Mouse (Mus musculus) heart, postnatal 0 days (tissue): ENCODE measurements around the gene Lad1. TPM values are rescaled to one million over a fixed set of nuclear protein-coding genes. Genes with fewer than 3 reads are reported as not detected.
A peak's percentile ranks its signal among the peaks of the same experiment; 100 is the strongest.

Source experiments
- ATAC-seq: fragments of 200-750 bp; cut with Nextera tagmentation; 2 replicates; pipeline ENCODE4 v1.8.0; 2017; ENCODE audit warnings: low read depth, moderate number of reproducible peaks, moderate library complexity; ENCODE audit not compliant: insufficient read depth
- DNase-seq: peaks from one replicate; pipeline ENCODE4 v3.0.0-alpha.2; 2016; ENCODE audit warnings: low spot score
- H3K27ac ChIP-seq: fragments of 300-500 bp; sonication (generic); 2 replicates; pipeline ENCODE4 v1.5.1; 2014; ENCODE audit warnings: low read depth, mild to moderate bottlenecking
- H3K27me3 ChIP-seq: fragments of 300-500 bp; sonication (generic); 2 replicates; pipeline ENCODE4 v1.6.1; 2014; ENCODE audit warnings: low read length, mixed read lengths; ENCODE audit not compliant: control insufficient read depth, insufficient read depth
- H3K36me3 ChIP-seq: fragments of 300-500 bp; sonication (generic); replicated peaks from 2 replicates; pipeline ENCODE4 v1.6.1; 2014; ENCODE audit warnings: low read length, mixed read lengths; ENCODE audit not compliant: control insufficient read depth, insufficient read depth
- H3K4me1 ChIP-seq: fragments of 300-500 bp; sonication (generic); 2 replicates; pipeline ENCODE4 v1.6.1; 2014; ENCODE audit warnings: antibody characterized with exemption; ENCODE audit not compliant: control insufficient read depth, insufficient read depth
- H3K4me2 ChIP-seq: fragments of 300-500 bp; sonication (generic); 2 replicates; pipeline ENCODE4 v1.6.1; 2014; ENCODE audit warnings: low read depth, mild to moderate bottlenecking, low read length, moderate library complexity
- H3K4me3 ChIP-seq: fragments of 300-500 bp; sonication (generic); 2 replicates; pipeline ENCODE4 v1.5.1; 2014; ENCODE audit warnings: low read depth, low read length
- H3K9ac ChIP-seq: fragments of 300-500 bp; sonication (generic); replicated peaks from 2 replicates; pipeline ENCODE4 v1.6.1; 2014; ENCODE audit warnings: low read depth, low read length, mixed read lengths
- H3K9me3 ChIP-seq: fragments of 300-500 bp; sonication (generic); replicated peaks from 2 replicates; pipeline ENCODE4 v1.6.1; 2016; ENCODE audit warnings: low read length; ENCODE audit not compliant: control insufficient read depth
- CTCF ChIP-seq: IDR thresholded peaks from 2 replicates; pipeline ENCODE4 v1.5.1; 2016; ENCODE audit warnings: antibody characterized with exemption, control low read depth, low read depth
- EP300 ChIP-seq: IDR thresholded peaks from 2 replicates; pipeline ENCODE4 v1.6.1; 2016; ENCODE audit warnings: antibody characterized with exemption, low read depth
- WGBS: fragments of 180-500 bp; shearing (Covaris S2); extraction: QIAGEN DNeasy Blood & Tissue Kit; methylation state at CpG from one replicate; pipeline ENCODE4 v1.1.7; 2014; 5-methylcytosine and 5-hydroxymethylcytosine counted together
- polyA plus RNA-seq: library from polyadenylated mRNA; unstranded; fragments of >200 nt; fragmentation: Nextera tagmentation; extraction: Ambion mirVana; gene quantifications from 2 replicates; pipeline ENCODE4 v1.2.1, GENCODE M21; 2015
- total RNA-seq: library from RNA; depleted of rRNA; stranded (reverse); fragments of >200 nt; gene quantifications from 2 replicates; pipeline ENCODE4 v1.2.3, GENCODE M21; 2014; ENCODE audit warnings: low replicate concordance

The Lad1 gene
- total and polyA plus RNA-seq, 2 experiments from 2014 or later = 11.1 to 32.9 TPM

GRCm38 (mm10) chr1:135858533-135858932, 40.1 kb downstream of the Lad1 start:
- Histone ChIP-seq H3K27me3 (no peaks in the 10 kb centered on the region), H3K9ac (no peak overlapping the region), H3K27ac (no peak overlapping the region), H3K4me3 (no peak overlapping the region), H3K4me2 (no peak overlapping the region), H3K4me1 (peaks cover 19% of the 10 kb centered on the region), H3K9me3 (no peaks in the 10 kb centered on the region), H3K36me3 (no peaks in the 10 kb centered on the region)
- no peak for ATAC-seq
- no peak for DNase-seq
- 87% methylated on average over 7 of the region's 7 CpGs for WGBS
- no peak for TF ChIP-seq CTCF
- TF ChIP-seq EP300 = no peak; the same call in 1 of the 2 replicates

- 80% methylated on average over 5 of the region's 5 CpGs for WGBS
- H3K27ac ChIP-seq = no peak overlapping the region
- no peak overlapping the region for H3K9ac ChIP-seq
- peaks cover 19% of the 10 kb centered on the region for H3K4me1 ChIP-seq
- 0 out of 2 replicates have a peak, but pooled peaks cover 5% of the 10 kb centered on the region for H3K27me3 ChIP-seq
- no peak overlapping the region for H3K4me3 ChIP-seq
- no peaks in the 10 kb centered on the region for H3K9me3 ChIP-seq
- H3K4me2 ChIP-seq = no peak overlapping the region
- DNase-seq (peak; percentile 5), ATAC-seq (no peak)
- no peaks in the 10 kb centered on the region for H3K36me3 ChIP-seq
- TF ChIP-seq CTCF (no peak), EP300 (no peak)
Observed at GRCm38 (mm10) chr1:135861091-135861490, 42.7 kb downstream of the Lad1 start.

- peak overlapping the region; percentile 63 for H3K27ac ChIP-seq
- 0 out of 2 replicates have a peak, but pooled peaks cover 12% of the 10 kb centered on the region for H3K27me3 ChIP-seq
- H3K9ac ChIP-seq = no peak overlapping the region
- ATAC-seq = peak; percentile 69
- 6% methylated on average over 9 of the region's 9 CpGs for WGBS
- H3K4me1 ChIP-seq = peaks cover 19% of the 10 kb centered on the region
- DNase-seq = peak; percentile 95
- H3K4me3 ChIP-seq = no peak overlapping the region
- no peak overlapping the region for H3K4me2 ChIP-seq
- TF ChIP-seq CTCF (no peak), EP300 (peak; percentile 90)
- H3K36me3 ChIP-seq = no peaks in the 10 kb centered on the region
- H3K9me3 ChIP-seq = no peaks in the 10 kb centered on the region
Observed at GRCm38 (mm10) chr1:135861980-135862552, 43.7 kb downstream of the Lad1 start.

GRCm38 (mm10) chr1:135862561-135862960, 44.2 kb downstream of the Lad1 start:
- Histone ChIP-seq H3K27me3 (0 out of 2 replicates have a peak, but pooled peaks cover 12% of the 10 kb centered on the region), H3K9ac (no peak overlapping the region), H3K36me3 (no peaks in the 10 kb centered on the region), H3K4me3 (no peak overlapping the region), H3K4me2 (no peak overlapping the region), H3K9me3 (no peaks in the 10 kb centered on the region), H3K27ac (peak overlapping the region; percentile 63), H3K4me1 (peaks cover 19% of the 10 kb centered on the region)
- 70% methylated on average over 5 of the region's 5 CpGs for WGBS
- DNase-seq (no peak), ATAC-seq (no peak)
- TF ChIP-seq CTCF = no peak
- no peak for TF ChIP-seq EP300

GRCm38 (mm10) chr1:135863786-135864335, 45.5 kb downstream of the Lad1 start:
- 0 out of 2 replicates have a peak, but pooled peaks cover 12% of the 10 kb centered on the region for H3K27me3 ChIP-seq
- no peak overlapping the region for H3K27ac ChIP-seq
- H3K4me1 ChIP-seq = peaks cover 19% of the 10 kb centered on the region
- H3K9me3 ChIP-seq = no peaks in the 10 kb centered on the region
- WGBS = 64% methylated on average over 9 of the region's 9 CpGs
- DNase-seq = no peak
- no peak overlapping the region for H3K4me3 ChIP-seq
- ATAC-seq = no peak
- no peak for TF ChIP-seq CTCF
- no peak for TF ChIP-seq EP300
- no peak overlapping the region for H3K9ac ChIP-seq
- H3K4me2 ChIP-seq = no peak overlapping the region
- H3K36me3 ChIP-seq = no peaks in the 10 kb centered on the region

GRCm38 (mm10) chr1:135864830-135865229, 46.4 kb downstream of the Lad1 start:
- Histone ChIP-seq H3K27ac (no peak overlapping the region), H3K36me3 (no peaks in the 10 kb centered on the region), H3K27me3 (0 out of 2 replicates have a peak, but pooled peaks cover 12% of the 10 kb centered on the region), H3K4me2 (no peak overlapping the region), H3K9ac (no peak overlapping the region), H3K4me3 (no peak overlapping the region), H3K9me3 (no peaks in the 10 kb centered on the region), H3K4me1 (peaks cover 19% of the 10 kb centered on the region)
- DNase-seq (no peak), ATAC-seq (no peak)
- 85% methylated on average over 6 of the region's 6 CpGs for WGBS
- no peak for TF ChIP-seq CTCF
- TF ChIP-seq EP300 = no peak
